Mouse (Mus musculus) limb, embryonic 14.5 days (tissue): Measurements from ENCODE around the gene Wnt3. TPM values are rescaled to one million over a fixed set of nuclear protein-coding genes. Genes with fewer than 3 reads are reported as not detected.
"Not testable (repeated sequence)": the region's sequence is repeated elsewhere in the genome, so short reads cannot be mapped to it uniquely, and the experiment has no call there.

Source experiments
- ATAC-seq: fragments of 200-750 bp; cut with Nextera tagmentation; 2 replicates; pipeline ENCODE4 v1.8.0; 2017; ENCODE audit warnings: low read depth, moderate number of reproducible peaks, moderate TSS enrichment; ENCODE audit not compliant: low FRiP score
- DNase-seq: peaks from one replicate; pipeline ENCODE4 v3.0.0-alpha.2; 2015; ENCODE audit warnings: low spot score
- H3K27ac ChIP-seq: fragments of 300-500 bp; sonication (generic); replicated peaks from 2 replicates; pipeline ENCODE4 v1.5.1; 2014; ENCODE audit warnings: low read depth, mild to moderate bottlenecking, low read length, moderate library complexity, mixed read lengths
- H3K27me3 ChIP-seq: fragments of 300-500 bp; sonication (generic); 2 replicates; pipeline ENCODE4 v1.6.1; 2014; ENCODE audit warnings: low read length, mixed read lengths; ENCODE audit not compliant: control insufficient read depth, insufficient read depth
- H3K36me3 ChIP-seq: fragments of 300-500 bp; sonication (generic); 2 replicates; pipeline ENCODE4 v1.6.1; 2014; ENCODE audit warnings: mild to moderate bottlenecking, low read length, moderate library complexity, mixed read lengths; ENCODE audit not compliant: control insufficient read depth, insufficient read depth
- H3K4me1 ChIP-seq: fragments of 300-500 bp; sonication (generic); 2 replicates; pipeline ENCODE4 v1.6.1; 2014; ENCODE audit warnings: antibody characterized with exemption, low read length, mixed read lengths; ENCODE audit not compliant: control insufficient read depth, insufficient read depth
- H3K4me2 ChIP-seq: fragments of 300-500 bp; sonication (generic); replicated peaks from 2 replicates; pipeline ENCODE4 v1.6.1; 2014; ENCODE audit warnings: low read depth, mild to moderate bottlenecking, low read length, moderate library complexity; ENCODE audit not compliant: severe bottlenecking
- H3K4me3 ChIP-seq: fragments of 300-500 bp; sonication (generic); replicated peaks from 2 replicates; pipeline ENCODE4 v1.5.1; 2014; ENCODE audit warnings: low read length
- H3K9ac ChIP-seq: fragments of 300-500 bp; sonication (generic); 2 replicates; pipeline ENCODE4 v1.6.1; 2014; ENCODE audit warnings: mild to moderate bottlenecking, low read depth, low read length, moderate library complexity; ENCODE audit not compliant: severe bottlenecking
- H3K9me3 ChIP-seq: fragments of 300-500 bp; sonication (generic); 2 replicates; pipeline ENCODE4 v1.6.1; 2016; ENCODE audit warnings: low read length; ENCODE audit not compliant: control insufficient read depth
- POLR2A ChIP-seq: fragments of 200-500 bp; IDR thresholded peaks from 2 replicates; pipeline ENCODE4 v1.8.0; 2012; ENCODE audit warnings: inconsistent platforms, mild to moderate bottlenecking, moderate library complexity, borderline replicate concordance; ENCODE audit not compliant: insufficient read depth, insufficient read length; ENCODE audit errors: extremely low read depth
- WGBS: fragments of 180-500 bp; shearing (Covaris S2); extraction: QIAGEN DNeasy Blood & Tissue Kit; methylation state at CpG from one replicate; pipeline ENCODE4 v1.1.7; 2014; 5-methylcytosine and 5-hydroxymethylcytosine counted together
- polyA plus RNA-seq, 2 experiments: library from polyadenylated mRNA; depleted of rRNA in 1 of 2; stranded (reverse) in 1 of 2; unstranded in 1 of 2; fragments of >200 nt; fragmentation: Nextera tagmentation in 1 of 2; extraction: Ambion mirVana in 1 of 2; gene quantifications; 2 replicates each; pipeline versions ENCODE4 v1.2.1 to v1.2.3; 2012 to 2014

Wnt3 gene
- polyA plus RNA-seq, 2 experiments, result 11.9 to 19.1 TPM

GRCm38 (mm10) chr11:103750612-103751011, 23.3 kb upstream of the Wnt3 start:
- Histone ChIP-seq H3K9me3 (no peaks in the 10 kb centered on the region), H3K27ac (no peak overlapping the region), H3K4me1 (peaks cover 7% of the 10 kb centered on the region), H3K4me2 (no peak overlapping the region), H3K36me3 (no peaks in the 10 kb centered on the region), H3K9ac (no peak overlapping the region), H3K4me3 (no peak overlapping the region), H3K27me3 (peaks cover 40% of the 10 kb centered on the region)
- 51% methylated on average over 3 of the region's 3 CpGs for WGBS
- ATAC-seq (no peak), DNase-seq (no peak)
- TF ChIP-seq POLR2A, result no peak

- DNase-seq, result no peak
- no peak for ATAC-seq
Measured at GRCm38 (mm10) chr11:103758054-103758453, 15.9 kb upstream of the Wnt3 start.

GRCm38 (mm10) chr11:103758706-103759105, 15.2 kb upstream of the Wnt3 start:
- Histone ChIP-seq H3K27me3 (no peaks in the 10 kb centered on the region; the same call in 1 of the 2 replicates), H3K4me2 (no peak overlapping the region), H3K9me3 (no peaks in the 10 kb centered on the region), H3K4me3 (no peak overlapping the region), H3K4me1 (no peaks in the 10 kb centered on the region), H3K36me3 (no peaks in the 10 kb centered on the region), H3K27ac (no peak overlapping the region), H3K9ac (no peak overlapping the region)
- 7% methylated on average over 6 of the region's 6 CpGs for WGBS
- DNase-seq, result peak; percentile 43
- no peak for ATAC-seq
- TF ChIP-seq POLR2A, result no peak

More at GRCm38 (mm10) chr11:103758054-103758453, 15.9 kb upstream of the Wnt3 start:
- H3K4me2 ChIP-seq, result no peak overlapping the region
- no peak for TF ChIP-seq POLR2A
- no peak overlapping the region for H3K4me3 ChIP-seq
- H3K9me3 ChIP-seq, result no peaks in the 10 kb centered on the region
- no peaks in the 10 kb centered on the region for H3K4me1 ChIP-seq
- 45% methylated on average over 11 of the region's 11 CpGs for WGBS
- no peak overlapping the region for H3K9ac ChIP-seq
- H3K27me3 ChIP-seq, result no peaks in the 10 kb centered on the region; the same call in 1 of the 2 replicates
- H3K36me3 ChIP-seq, result no peaks in the 10 kb centered on the region
- H3K27ac ChIP-seq, result no peak overlapping the region

- no peak overlapping the region for H3K9ac ChIP-seq
- H3K27me3 ChIP-seq, result no peaks in the 10 kb centered on the region
- no peak overlapping the region for H3K4me3 ChIP-seq
- WGBS, result 62% methylated on average over 7 of the region's 7 CpGs
- H3K9me3 ChIP-seq, result no peaks in the 10 kb centered on the region
- H3K4me2 ChIP-seq, result no peak overlapping the region
- no peaks in the 10 kb centered on the region for H3K36me3 ChIP-seq
- ATAC-seq (no peak), DNase-seq (no peak)
- no peaks in the 10 kb centered on the region for H3K4me1 ChIP-seq
- TF ChIP-seq POLR2A, result no peak
- H3K27ac ChIP-seq, result no peak overlapping the region
Measured at GRCm38 (mm10) chr11:103760101-103760500, 13.8 kb upstream of the Wnt3 start.

- not testable (repeated sequence) for H3K9ac ChIP-seq, ATAC-seq, H3K27me3 ChIP-seq, H3K4me2 ChIP-seq, H3K36me3 ChIP-seq, H3K4me3 ChIP-seq, DNase-seq, H3K4me1 ChIP-seq, H3K27ac ChIP-seq, H3K9me3 ChIP-seq
- WGBS, result 85% methylated on average over 5 of the region's 5 CpGs
Measured at GRCm38 (mm10) chr11:103760891-103761290, 13.1 kb upstream of the Wnt3 start.
